8 mouse cellular contexts compared by ENCODE assay signal in the genomic region with DNA sequence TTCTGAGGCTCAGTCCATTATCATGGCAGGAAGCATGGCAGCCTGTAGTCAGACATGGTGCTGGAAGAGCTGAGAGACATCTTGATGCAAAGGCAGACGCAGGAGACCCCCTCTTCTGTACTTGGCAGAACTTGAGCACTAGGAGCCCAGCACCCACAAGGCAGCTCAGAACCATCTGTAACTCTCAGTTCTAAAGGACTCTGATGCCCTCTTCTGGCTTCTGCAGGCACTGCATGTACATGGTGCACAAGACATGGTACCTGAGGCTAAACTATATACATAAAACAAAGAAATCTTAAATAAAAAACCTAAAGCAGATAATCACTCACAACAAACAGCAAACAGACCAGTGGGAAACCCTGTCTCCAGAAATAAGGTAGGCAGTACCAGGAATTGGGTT. TPM values are rescaled to one million over a fixed set of nuclear protein-coding genes. Genes with fewer than 3 reads are reported as not detected.
DNase-seq lines count a peak whose midpoint lies in the region; ATAC-seq lines count a peak whose summit lies in the region.

No protein-coding gene starts in this region.

- H3K27me3 ChIP-seq in heart, embryonic 11.5 days (ENCODE audit: control insufficient read depth, insufficient read depth, low read length) = no peaks in the 10 kb centered on the region
- H3K27me3 ChIP-seq in embryonic facial prominence, embryonic 10.5 days (replicated peaks; ENCODE audit: low read depth, poor library complexity, severe bottlenecking) = no peaks in the 10 kb centered on the region
- H3K27me3 ChIP-seq in splenic B cell, adult 2 months (ENCODE audit: control insufficient read depth, insufficient read depth, low read length, poor library complexity, severe bottlenecking) = no peaks in the 10 kb centered on the region

- H3K4me2 ChIP-seq in heart, embryonic 11.5 days = no peak overlapping the region

- 89% methylated on average over 1 of the region's 1 CpGs for WGBS in heart, embryonic 11.5 days (ENCODE audit: insufficient replicate concordance)
- WGBS in embryonic facial prominence, embryonic 10.5 days = 74% methylated on average over 1 of the region's 1 CpGs

- H3K36me3 ChIP-seq in heart, embryonic 11.5 days (ENCODE audit: control insufficient read depth, insufficient read depth, low read length) = peaks cover 9% of the 10 kb centered on the region
- H3K36me3 ChIP-seq in embryonic facial prominence, embryonic 10.5 days (replicated peaks) = peaks cover 62% of the 10 kb centered on the region
- peaks cover 2% of the 10 kb centered on the region for H3K36me3 ChIP-seq in splenic B cell, adult 2 months (ENCODE audit: control insufficient read depth, insufficient read depth, low read length, poor library complexity, severe bottlenecking)

- H3K27ac ChIP-seq in heart, embryonic 11.5 days (ENCODE audit: low read depth, low read length) = no peak overlapping the region
- H3K27ac ChIP-seq in embryonic facial prominence, embryonic 10.5 days (replicated peaks) = no peak overlapping the region

- H3K4me3 ChIP-seq in heart, embryonic 11.5 days (ENCODE audit: low read depth, low read length) = no peak overlapping the region
- H3K4me3 ChIP-seq in embryonic facial prominence, embryonic 10.5 days = no peak overlapping the region

- peaks cover 12% of the 10 kb centered on the region for H3K4me1 ChIP-seq in heart, embryonic 11.5 days (ENCODE audit: control insufficient read depth, insufficient read depth, low read length)
- peaks cover 28% of the 10 kb centered on the region for H3K4me1 ChIP-seq in embryonic facial prominence, embryonic 10.5 days

- no peak overlapping the region for H3K9ac ChIP-seq in heart, embryonic 11.5 days (ENCODE audit: low read depth, low read length)

- DNase-seq in heart, adult 18-20 months = peak; percentile 54 to 87
- peak; percentile 84 to 85 for DNase-seq in B cell, adult 2 months
- DNase-seq in adrenal gland, adult 8-10 months = peak; percentile 50
- peak; percentile 59 for DNase-seq in embryonic facial prominence, embryonic 10.5 days (ENCODE audit: low spot score)
- DNase-seq in kidney, postnatal 25 days = peak; percentile 63 to 84
- DNase-seq in lung, postnatal 36 days = peak; percentile 90
- peak; percentile 87 for DNase-seq in splenic B cell, adult 2 months (ENCODE audit: low read depth, low spot score)

- no peak for ATAC-seq in heart, embryonic 11.5 days (replicated peaks; ENCODE audit: insufficient number of reproducible peaks, low FRiP score, low TSS enrichment)

- no peaks in the 10 kb centered on the region for H3K9me3 ChIP-seq in heart, embryonic 11.5 days (replicated peaks; ENCODE audit: control insufficient read depth, low read length)
- no peaks in the 10 kb centered on the region for H3K9me3 ChIP-seq in embryonic facial prominence, embryonic 10.5 days

RNA-seq across cellular contexts. Expression of gene Gm42957, which starts 3.9 kb away (rescaled TPM):
- under 1 TPM in 1 of 2 experiments, not detected in 1; 0.18 TPM for total RNA-seq in heart, adult 18-20 months (2021)
- polyA plus RNA-seq in heart, embryonic 11.5 days (2014; fragmentation: Nextera tagmentation; extraction: Ambion mirVana) = not detected in 2 replicates
- total RNA-seq in adrenal gland, adult 8-10 months (2022) = under 1 TPM; 0.32 to 0.80 (median 0.40) TPM
- polyA plus RNA-seq in embryonic facial prominence, embryonic 10.5 days (2016; fragmentation: Nextera tagmentation; extraction: Ambion mirVana) = 0.09 TPM in 2 replicates

RNA-seq across cellular contexts. Expression of gene Pex11b, which starts 4.0 kb away (rescaled TPM):
- total RNA-seq in heart, adult 18-20 months (2021) = 10 to 100 TPM; 32.7 to 36.3 TPM
- polyA plus RNA-seq in heart, embryonic 11.5 days (2014; fragmentation: Nextera tagmentation; extraction: Ambion mirVana) = 37.4 and 37.7 TPM in 2 replicates
- 10 to 100 TPM; 51.1 to 60.0 (median 56.2) TPM for total RNA-seq in adrenal gland, adult 8-10 months (2022)
- 41.6 and 41.9 TPM in 2 replicates for polyA plus RNA-seq in embryonic facial prominence, embryonic 10.5 days (2016; fragmentation: Nextera tagmentation; extraction: Ambion mirVana)

RNA-seq across cellular contexts. Expression of gene Itga10, which starts 6.2 kb away (rescaled TPM):
- total RNA-seq in heart, adult 18-20 months (2021) = under 1 TPM; 0.62 to 0.69 TPM
- 0.54 and 0.83 TPM in 2 replicates for polyA plus RNA-seq in heart, embryonic 11.5 days (2014; fragmentation: Nextera tagmentation; extraction: Ambion mirVana)
- total RNA-seq in adrenal gland, adult 8-10 months (2022) = 1 to 10 TPM; 1.5 to 2.4 (median 1.8) TPM
- 0.39 and 0.55 TPM in 2 replicates for polyA plus RNA-seq in embryonic facial prominence, embryonic 10.5 days (2016; fragmentation: Nextera tagmentation; extraction: Ambion mirVana)

RNA-seq across cellular contexts. Expression of gene Rbm8a, which starts 9.5 kb away (rescaled TPM):
- 10 to 100 TPM; 36.5 to 37.2 TPM for total RNA-seq in heart, adult 18-20 months (2021)
- polyA plus RNA-seq in heart, embryonic 11.5 days (2014; fragmentation: Nextera tagmentation; extraction: Ambion mirVana) = 124 TPM in 2 replicates
- total RNA-seq in adrenal gland, adult 8-10 months (2022) = 100 to 1,000 TPM in 1 of 4 experiments, 10 to 100 TPM in 3; 54.6 to 101 (median 71.7) TPM
- 242 and 244 TPM in 2 replicates for polyA plus RNA-seq in embryonic facial prominence, embryonic 10.5 days (2016; fragmentation: Nextera tagmentation; extraction: Ambion mirVana)

RNA-seq across cellular contexts. Expression of gene Ankrd35, which starts 30.7 kb away (rescaled TPM):
- 1 to 10 TPM; 1.2 to 1.3 TPM for total RNA-seq in heart, adult 18-20 months (2021)
- 0.15 and 0.33 TPM in 2 replicates for polyA plus RNA-seq in heart, embryonic 11.5 days (2014; fragmentation: Nextera tagmentation; extraction: Ambion mirVana)
- 1 to 10 TPM; 3.1 to 9.9 (median 5.0) TPM for total RNA-seq in adrenal gland, adult 8-10 months (2022)
- polyA plus RNA-seq in embryonic facial prominence, embryonic 10.5 days (2016; fragmentation: Nextera tagmentation; extraction: Ambion mirVana) = 0.11 and 0.14 TPM in 2 replicates
